Mouse (Mus musculus): ENCODE measurements around the gene Socs2. TPM values are rescaled to one million over a fixed set of nuclear protein-coding genes. Genes with fewer than 3 reads are reported as not detected.

Gene Socs2
- 10 to 100 TPM; 39.1 to 62.3 (median 45.0) TPM for total RNA-seq (2022)

DNA sequence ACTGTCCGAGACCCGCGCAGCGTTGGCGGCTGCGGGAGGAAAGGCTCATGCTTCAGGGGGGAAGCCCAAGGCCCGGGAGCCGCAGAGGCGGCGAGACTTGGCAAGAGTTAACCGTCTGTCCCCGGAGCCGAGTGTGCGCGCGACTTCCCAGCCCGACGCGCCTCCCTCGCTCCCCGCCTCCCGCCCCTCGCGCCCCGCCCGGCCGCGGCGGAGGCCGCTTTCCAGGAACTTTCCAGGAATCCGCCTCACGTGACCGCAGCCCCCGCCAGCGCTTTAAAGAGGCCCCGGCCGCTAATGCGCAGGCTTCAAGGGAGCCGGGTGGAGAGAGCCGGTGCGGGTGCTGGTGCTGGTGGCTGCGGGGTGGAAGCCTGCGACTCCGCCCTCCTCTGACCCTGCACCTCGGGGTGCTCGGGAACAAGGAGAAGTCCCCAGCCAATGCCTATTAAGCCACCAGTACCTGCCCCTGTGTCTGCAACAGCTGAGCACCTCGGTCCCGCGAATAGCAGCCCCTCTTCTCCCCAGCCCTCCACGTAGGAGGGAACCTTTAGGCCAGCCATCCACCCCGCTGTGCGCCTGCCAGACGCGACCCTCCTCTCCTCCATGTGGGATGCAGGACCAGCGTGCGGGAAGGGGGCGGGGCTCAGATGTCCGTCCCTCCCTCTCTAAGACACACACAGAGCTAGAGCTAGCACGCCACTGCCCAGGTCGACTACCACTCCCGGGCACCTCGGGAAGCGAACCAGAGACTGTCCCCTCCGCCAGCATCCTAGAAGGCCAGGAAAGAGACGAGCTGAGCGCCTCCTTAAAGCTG is at the start of gene Socs2:
Gene Socs2 (minus strand): TSS at position 496 of the 811 bp plus-strand sequence.
- DNase-seq (ENCODE audit: low spot score): peak; percentile 94

- DNase-seq (ENCODE audit: low spot score): no peak
These were observed 48.5 kb upstream of the Socs2 start for GRCm38 (mm10) chr10:95465485-95465896.

DNA sequence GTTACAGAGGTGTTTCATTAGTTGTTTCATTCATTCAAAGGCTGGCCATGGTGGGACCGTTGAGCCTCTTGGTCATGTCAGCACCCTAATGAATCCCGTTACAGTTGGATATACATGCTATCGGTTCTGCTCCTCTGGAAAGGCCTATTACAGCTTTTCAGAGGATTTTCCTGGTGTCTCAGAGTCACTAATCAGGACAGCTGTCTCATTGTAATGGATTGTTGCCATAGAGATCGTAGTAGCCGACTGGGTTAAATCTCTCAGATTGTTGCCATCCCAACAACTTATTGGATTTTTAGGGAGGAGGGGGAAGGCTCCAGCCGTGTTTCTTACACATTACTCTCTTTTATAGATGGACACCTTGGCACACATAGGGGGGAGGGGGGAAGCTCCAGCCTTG is 47.5 kb upstream of the Socs2 start:
- DNase-seq (ENCODE audit: low spot score): no peak

DNA sequence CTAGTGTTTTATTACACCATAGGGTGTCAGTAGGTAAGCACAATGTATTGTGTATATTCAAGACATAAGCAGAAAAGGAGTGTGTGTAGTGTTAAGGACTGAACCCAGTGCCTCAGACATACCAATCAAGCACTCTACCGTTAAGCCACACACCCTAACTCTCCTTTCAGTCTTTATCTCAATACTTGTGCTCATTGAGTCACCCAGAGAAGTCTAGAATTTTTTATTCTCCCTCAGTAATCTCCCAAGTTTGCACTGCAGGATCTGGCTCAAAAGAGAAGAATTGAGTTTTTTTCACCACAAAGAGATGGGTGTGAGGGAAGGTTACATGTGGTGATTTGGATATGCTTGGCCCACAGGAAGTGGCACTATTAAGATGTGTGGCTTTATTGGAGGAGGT is 45.3 kb upstream of the Socs2 start:
- DNase-seq (ENCODE audit: low spot score): no peak

- no peak for DNase-seq (ENCODE audit: low spot score)
These were observed 44.1 kb upstream of the Socs2 start for GRCm38 (mm10) chr10:95461053-95461553.

- DNase-seq (ENCODE audit: low spot score): no peak
These were observed 41.2 kb upstream of the Socs2 start for GRCm38 (mm10) chr10:95458050-95458806.

DNA sequence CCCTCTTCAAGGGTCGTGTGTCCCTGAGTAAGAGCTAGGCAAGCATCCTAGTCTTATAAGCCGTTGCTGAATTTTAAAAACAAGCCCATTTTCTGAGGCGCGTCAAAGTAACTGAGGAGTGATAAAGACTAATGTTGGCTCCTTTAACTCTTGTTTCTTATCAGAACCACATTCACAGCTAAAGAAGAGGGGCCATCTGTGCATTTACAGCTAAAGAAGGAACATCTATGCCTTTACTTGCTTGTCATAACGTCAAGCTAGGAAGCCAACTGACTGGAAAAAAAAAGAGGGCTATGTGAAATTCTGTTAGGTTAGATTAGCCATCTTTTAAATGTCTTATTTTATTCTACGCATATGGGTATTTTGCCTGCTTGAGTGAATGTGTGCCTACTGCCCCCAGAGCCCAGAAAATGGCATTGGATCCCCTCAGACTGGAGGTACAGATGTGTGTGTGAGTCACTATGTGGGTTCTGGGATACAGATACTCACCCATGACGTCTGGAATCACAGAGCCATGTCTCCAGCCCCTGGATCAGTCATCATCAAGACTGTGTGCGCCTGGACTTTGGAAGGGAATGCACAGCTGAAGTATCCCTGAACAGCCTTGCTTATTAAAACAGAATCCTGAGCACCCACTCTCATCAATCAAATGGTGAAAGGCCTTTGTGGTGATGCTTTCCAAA is 40.5 kb upstream of the Socs2 start:
- DNase-seq (ENCODE audit: low spot score): no peak

DNA sequence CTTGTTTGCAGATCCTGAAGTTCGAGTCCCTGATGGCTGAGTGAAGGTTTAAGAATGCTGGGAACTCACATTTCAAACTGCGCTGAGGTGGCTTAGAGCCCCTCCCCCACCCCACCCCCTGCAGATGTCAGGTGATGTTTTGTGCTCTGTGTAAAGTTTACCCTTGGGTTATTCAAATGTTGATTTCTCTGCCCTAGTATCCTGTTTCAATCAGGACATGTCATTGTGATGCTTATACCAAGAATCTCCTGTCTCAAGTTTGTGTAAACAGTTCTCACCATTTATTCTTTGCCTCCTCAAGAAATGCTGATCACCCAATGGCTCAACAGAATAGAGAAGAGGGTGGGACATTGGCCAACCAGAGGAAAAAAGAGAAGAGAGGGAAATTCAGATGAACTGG is 39.1 kb upstream of the Socs2 start:
- DNase-seq (ENCODE audit: low spot score): no peak

DNA sequence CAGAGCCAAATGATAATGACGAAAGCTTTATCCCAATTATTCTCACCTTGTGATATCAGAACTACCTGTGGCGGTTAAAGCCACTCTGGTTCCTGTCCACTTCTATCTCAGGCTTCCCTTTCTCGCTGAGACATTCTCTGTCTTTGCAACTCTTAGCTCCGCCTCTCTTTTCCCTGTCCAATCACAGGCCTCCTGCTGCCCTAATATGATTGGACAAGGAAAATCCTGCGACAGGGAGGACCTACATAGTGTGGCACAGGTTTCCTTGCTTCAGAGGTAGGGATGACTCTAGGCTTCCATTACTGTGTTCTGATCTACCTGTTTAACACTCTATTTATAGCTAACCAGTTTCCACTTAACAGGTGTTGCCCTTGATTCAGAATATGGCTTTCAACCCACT is 36.3 kb upstream of the Socs2 start:
- DNase-seq (ENCODE audit: low spot score): no peak

DNA sequence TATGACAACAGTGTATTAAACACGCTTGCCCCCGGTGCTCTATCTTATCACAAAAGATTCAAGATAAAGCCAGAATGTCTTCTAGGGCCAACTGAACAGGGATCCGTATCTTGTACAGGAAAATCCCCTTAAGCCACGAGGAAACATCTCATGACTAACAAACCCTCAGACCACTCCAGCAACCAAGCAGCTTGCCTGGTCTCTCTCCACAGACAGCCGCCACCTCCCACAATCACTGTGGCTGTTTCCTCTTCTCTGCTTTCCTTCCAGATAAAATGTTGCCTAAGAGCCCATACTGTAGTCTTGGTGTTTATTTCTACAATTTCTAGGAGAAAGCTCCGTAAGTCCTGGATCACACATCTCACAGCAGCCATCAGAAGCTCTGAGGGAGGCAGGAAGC is 32.1 kb upstream of the Socs2 start:
- no peak for DNase-seq (ENCODE audit: low spot score)

DNA sequence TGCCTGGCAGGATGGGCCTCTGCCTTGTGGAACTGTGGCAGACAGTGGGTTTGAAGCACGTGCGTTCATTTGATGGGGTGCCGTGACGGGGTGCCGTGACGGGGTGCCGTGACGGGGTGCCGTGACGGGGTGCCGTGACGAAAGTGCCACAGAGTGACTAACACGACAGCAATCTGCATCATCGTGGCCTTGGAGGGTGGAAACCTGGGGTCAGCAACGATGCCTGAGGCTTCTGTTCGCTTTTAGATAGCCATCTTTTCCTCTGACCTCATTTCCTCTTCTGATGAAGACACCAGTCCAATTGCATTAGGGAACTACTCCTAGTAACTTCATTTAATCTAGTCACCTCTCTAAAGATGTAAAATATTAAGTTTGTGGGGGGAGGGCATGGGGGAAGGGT is 31.0 kb upstream of the Socs2 start:
- no peak for DNase-seq (ENCODE audit: low spot score)

DNA sequence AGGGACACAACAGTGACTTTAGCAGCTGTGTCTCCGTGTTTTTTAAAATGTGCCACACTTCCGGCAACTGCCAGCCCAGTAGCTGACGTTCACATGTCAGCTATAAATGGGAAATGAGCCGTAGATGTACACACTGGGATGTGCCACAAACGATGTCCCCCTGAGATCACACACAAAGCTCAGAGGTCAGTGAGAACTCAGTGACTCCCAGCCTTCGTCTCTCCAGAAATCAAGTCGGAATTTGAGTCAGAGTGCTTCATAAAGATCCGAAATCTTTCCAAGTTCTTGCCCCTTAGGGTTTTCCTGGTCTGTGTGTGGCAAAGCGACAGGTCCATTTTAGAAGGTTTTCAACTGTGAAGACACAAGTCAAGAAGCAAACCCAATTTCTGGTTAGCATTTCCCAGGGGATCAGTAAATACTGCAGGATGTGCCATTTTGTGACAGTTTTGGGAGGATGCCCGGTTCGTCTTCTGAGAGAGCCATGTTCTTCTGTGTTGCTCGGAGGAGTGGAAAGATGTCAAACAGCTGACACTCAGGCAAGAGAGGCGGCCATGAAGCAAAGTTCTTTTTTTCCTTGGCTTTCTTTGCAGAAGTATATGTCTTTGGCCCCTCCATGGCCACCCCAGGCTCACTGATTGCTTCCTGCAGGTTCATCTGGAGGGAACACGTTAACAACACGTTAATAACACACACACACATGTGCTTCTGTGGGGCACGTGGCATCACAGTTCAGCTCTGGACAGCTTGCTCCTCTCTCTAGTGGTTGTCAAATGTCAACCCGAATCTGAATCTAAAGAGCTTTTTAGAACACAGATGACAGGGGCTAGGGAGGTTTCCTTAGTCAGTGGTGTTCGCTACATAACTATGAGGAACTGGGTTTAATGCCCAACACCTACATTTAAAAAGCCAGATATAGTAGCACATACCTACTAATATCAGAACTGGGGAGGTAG is 28.4 kb upstream of the Socs2 start:
- DNase-seq (ENCODE audit: low spot score): peak; percentile 20

GRCm38 (mm10) chr10:95442334-95442733 is 25.4 kb upstream of the Socs2 start:
- no peak for DNase-seq (ENCODE audit: low spot score)

DNA sequence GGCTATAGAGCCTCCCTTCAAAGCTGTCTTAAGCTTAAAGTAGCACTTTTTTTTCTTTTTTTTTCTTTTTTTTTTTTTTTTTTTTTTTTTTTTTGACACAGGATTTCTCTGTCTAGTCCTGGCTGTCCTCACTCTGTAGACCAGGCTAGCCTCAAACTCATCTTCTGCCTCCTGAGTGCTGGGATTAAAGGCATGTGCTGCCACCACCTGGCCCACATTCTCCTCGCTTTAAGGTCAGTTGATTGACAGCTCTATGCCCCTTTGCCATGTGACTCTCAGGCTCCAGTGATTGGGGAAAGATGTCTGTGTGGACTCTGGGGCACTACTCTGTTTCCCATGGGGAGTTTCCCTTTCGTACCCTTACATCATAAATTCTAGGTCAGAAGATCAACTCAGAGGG is 23.6 kb upstream of the Socs2 start:
- no peak for DNase-seq (ENCODE audit: low spot score)

DNA sequence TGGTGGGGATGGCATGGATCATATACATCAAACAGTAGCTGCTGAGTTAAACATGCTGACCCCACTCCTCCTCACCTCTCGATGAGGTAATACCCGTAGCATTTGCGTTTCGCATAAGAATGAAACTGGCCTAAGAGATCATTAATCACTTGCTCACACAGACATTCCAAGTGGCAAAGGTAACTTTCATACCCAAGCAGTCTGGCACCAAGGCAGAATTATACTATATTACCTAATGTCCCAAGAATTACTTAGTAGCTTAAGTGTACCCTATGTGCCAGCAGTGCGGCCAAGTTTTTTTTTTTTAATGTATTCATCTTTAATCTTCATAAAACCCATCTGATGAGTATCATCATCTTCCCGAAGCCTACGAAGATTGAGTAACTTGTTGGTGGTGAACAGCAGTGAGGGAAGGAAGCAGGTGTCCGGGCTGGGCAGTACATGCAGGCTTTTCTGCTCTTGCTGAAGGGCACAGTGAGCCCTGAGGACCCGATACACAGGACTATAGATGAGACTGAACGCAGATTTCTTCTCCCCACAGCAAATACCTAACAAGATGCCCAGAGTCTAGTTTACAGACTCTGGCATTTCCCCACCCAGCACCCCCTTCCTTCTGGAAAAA is 22.8 kb upstream of the Socs2 start:
- DNase-seq (ENCODE audit: low spot score): no peak

- DNase-seq (ENCODE audit: low spot score): no peak
These were observed 22.0 kb upstream of the Socs2 start for GRCm38 (mm10) chr10:95438941-95439340.

DNA sequence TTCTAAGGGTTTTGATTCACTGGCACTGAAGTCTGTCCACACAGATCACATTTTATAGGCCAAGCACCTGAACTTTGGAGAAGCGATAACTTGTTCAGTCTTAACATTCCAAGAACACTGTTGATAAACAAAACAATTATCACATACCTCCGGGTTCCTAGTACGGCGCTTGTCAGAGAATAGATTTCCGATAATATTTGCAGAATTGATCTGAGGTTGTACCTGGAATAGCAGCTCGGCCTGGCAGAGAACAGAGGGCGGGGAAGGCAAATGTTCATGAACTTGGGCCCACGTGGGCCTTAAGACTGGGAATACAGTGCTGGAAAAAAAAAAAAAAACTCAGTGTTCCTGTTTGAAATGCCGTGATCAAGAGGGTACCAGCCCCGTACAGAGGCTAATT is 13.3 kb upstream of the Socs2 start:
- no peak for DNase-seq (ENCODE audit: low spot score)

DNA sequence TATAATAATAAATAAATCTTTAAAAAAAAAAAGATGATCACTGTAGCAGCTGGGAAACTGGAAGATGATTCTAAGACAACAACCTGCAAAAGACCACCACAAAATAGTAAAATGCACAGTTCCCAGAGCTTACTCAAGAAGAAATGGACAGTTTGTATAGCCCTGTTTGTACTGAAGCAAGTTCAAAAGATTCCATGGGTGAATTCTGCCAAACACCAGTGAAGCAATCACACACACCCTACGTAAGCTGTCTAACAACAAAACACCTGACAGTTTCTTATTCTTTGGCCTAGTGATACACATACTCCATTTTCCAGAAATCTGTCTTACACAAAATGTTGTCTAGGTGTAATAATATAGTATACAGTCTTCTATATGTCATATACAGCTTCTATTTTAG is 12.1 kb upstream of the Socs2 start:
- no peak for DNase-seq (ENCODE audit: low spot score)

DNA sequence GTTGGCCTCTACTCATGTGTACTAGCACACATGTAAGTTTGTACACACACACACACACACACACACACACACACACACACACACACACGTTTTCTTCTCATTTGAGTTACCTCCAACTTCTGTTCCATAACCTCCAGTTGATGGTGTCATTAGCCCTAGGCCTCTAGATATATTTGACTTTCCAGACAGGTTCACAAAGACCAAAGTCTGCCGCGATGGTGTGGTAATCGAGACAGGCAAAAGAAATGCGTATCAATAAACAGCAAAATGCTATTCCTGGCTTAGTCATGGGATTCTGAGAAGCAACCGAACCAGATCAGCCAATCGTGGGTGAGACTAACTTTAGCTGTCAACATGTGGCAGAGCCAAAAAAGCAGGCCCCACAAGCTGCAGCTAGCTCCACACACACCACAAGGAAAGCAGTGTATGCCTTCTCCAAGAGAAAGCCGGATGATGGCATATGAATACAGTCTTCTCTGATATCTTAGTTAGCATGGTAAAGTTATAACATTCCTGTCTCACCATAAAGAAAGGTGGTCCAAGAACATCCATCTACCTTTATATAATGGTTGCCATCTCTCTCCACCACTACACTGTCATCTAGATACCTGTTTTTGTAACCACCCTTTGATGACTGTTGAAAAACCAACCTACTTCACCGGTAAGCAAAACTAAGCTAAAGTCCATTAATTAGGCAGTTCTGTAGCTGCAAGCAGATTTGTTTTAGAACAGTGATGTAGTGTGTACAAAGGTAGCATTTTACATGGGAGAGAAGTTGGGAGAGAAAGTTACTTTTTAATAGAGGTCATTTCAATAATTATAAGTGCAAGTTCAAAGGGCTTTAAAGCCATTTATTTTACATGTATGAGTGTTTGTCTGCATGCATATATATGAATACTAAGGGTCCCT is 9.5 kb upstream of the Socs2 start:
- DNase-seq (ENCODE audit: low spot score): no peak

DNA sequence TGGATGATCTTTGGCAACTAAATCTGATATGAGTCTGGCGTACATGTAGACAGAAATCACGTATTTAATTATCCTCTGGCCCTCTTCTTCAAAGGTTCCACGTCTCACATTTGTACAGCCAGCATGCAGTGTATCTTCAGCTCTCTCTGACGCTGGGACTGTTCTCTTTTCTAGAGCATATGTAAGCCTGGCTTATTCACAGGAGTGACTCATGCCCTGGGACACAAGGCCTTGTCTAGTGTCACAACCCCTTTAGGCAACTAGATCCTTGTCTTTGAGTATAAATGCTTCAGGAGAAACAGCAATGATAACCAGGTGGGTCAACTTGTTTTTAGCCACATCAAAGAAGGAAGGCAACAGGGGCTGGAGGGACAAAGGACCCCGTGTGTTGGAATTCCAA is 5.7 kb upstream of the Socs2 start:
- DNase-seq (ENCODE audit: low spot score): no peak

All from heart, adult 8-10 months (tissue).